In the genomic region with DNA sequence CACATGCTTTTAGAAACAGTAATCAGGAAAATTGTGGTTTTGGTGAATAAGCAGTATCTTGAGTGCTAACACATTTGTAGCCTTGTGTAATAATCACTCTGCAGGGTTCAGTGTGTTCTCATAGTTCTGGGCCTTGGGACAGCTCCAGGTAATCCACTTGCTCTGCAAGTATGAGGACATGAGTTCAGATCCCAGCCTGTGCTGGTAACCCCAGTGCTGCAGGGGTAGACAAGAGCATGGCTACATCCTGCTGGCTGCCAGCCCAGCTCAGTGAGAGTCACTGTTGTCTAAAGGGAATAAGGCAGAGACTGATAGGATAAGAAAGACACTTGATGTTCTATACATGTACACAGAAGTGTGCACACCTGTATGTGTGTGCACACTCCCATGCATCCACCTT, we compare ENCODE assay signal across 21 mouse cellular contexts. TPM values are rescaled to one million over a fixed set of nuclear protein-coding genes. Genes with fewer than 3 reads are reported as not detected.
DNase-seq lines count a peak whose midpoint lies in the region; ATAC-seq and TF ChIP-seq lines count a peak whose summit lies in the region.
"Had no signal": no experiment of that assay in that cellular context is flagged by ENCODE, and none has a peak within 500 bp of the region (broad histone marks: within the 10 kb centered on the region; RNA-seq: fewer than 3 reads in every experiment).

No protein-coding gene starts in this region.

- no peak for ATAC-seq in liver, postnatal 0 days
- ATAC-seq: activated CD4-positive, CD25-positive, alpha-beta regulatory T cell, adult 4 months; forebrain, embryonic 15.5 days had no signal

- no peak for TF ChIP-seq EP300 in liver, postnatal 0 days (IDR thresholded peaks at IDR 0.05; ENCODE audit: low read depth)

- H3K27ac ChIP-seq in liver, adult 2 months (replicated peaks; ENCODE audit: insufficient read depth, low read depth, low read length) = no peak overlapping the region
- no peak overlapping the region for H3K27ac ChIP-seq in liver, postnatal 0 days (ENCODE audit: low read depth)
- H3K27ac ChIP-seq in small intestine, adult 2 months (ENCODE audit: insufficient read depth, low read depth, low read length) = peak overlapping the region; percentile 11
- H3K27ac ChIP-seq: forebrain, embryonic 12.5 days; forebrain, embryonic 15.5 days; heart, adult 2 months; hindbrain, embryonic 12.5 days; hindbrain, embryonic 15.5 days had no signal

- intact Hi-C loops in gastrocnemius, postnatal 14 days (cut with DNase I; ENCODE audit: low total_unique reads) = no loop called here

- H3K4me1 ChIP-seq in liver, adult 2 months (ENCODE audit: control insufficient read depth, insufficient read depth, low read length) = peaks cover 4% of the 10 kb centered on the region; the same call in 1 of the 2 replicates
- H3K4me1 ChIP-seq in liver, postnatal 0 days (ENCODE audit: insufficient read depth) = no peaks in the 10 kb centered on the region; the same call in 1 of the 2 replicates
- H3K4me1 ChIP-seq in small intestine, adult 2 months (ENCODE audit: control insufficient read depth, insufficient read depth, insufficient read length, low read length) = peaks cover 29% of the 10 kb centered on the region; the same call in 1 of the 2 replicates
- H3K4me1 ChIP-seq: forebrain, embryonic 15.5 days; hindbrain, embryonic 12.5 days had no signal

- TF ChIP-seq POLR2A in liver, adult 2 months (IDR thresholded peaks at IDR 0.05; ENCODE audit: extremely low read depth, insufficient read depth, low read length) = no peak
- TF ChIP-seq POLR2A in small intestine, adult 2 months (IDR thresholded peaks at IDR 0.05; ENCODE audit: low read depth, low read length) = no peak

- peaks cover 9% of the 10 kb centered on the region for H3K79me2 ChIP-seq in liver, adult 2 months (ENCODE audit: control insufficient read depth, insufficient read depth, low read length)

- no peak overlapping the region for H3K9ac ChIP-seq in liver, adult 2 months (ENCODE audit: low read depth, low read length)
- H3K9ac ChIP-seq in liver, postnatal 0 days (replicated peaks) = no peak overlapping the region
- H3K9ac ChIP-seq: forebrain, embryonic 12.5 days; forebrain, embryonic 15.5 days; hindbrain, embryonic 12.5 days; hindbrain, embryonic 15.5 days had no signal

- H3K4me3 ChIP-seq in liver, adult 2 months (ENCODE audit: insufficient read depth, low read depth, low read length) = no peak overlapping the region
- no peak overlapping the region for H3K4me3 ChIP-seq in liver, postnatal 0 days (ENCODE audit: low read depth, low read length)
- H3K4me3 ChIP-seq in small intestine, adult 2 months (ENCODE audit: low read depth, low read length) = no peak overlapping the region
- H3K4me3 ChIP-seq: forebrain, embryonic 12.5 days; forebrain, embryonic 15.5 days; heart, adult 2 months; hindbrain, embryonic 12.5 days; hindbrain, embryonic 15.5 days had no signal

- no peaks in the 10 kb centered on the region for H3K9me3 ChIP-seq in liver, postnatal 0 days (ENCODE audit: low read length)
- H3K9me3 ChIP-seq: forebrain, embryonic 12.5 days; forebrain, embryonic 15.5 days; G1E; hindbrain, embryonic 12.5 days; hindbrain, embryonic 15.5 days had no signal

- no peak overlapping the region for H3K4me2 ChIP-seq in liver, postnatal 0 days (ENCODE audit: low read depth, low read length)
- H3K4me2 ChIP-seq: forebrain, embryonic 12.5 days; forebrain, embryonic 15.5 days; heart, embryonic 11.5 days; hindbrain, embryonic 12.5 days; hindbrain, embryonic 15.5 days had no signal

- no peak for TF ChIP-seq CTCF in liver, adult 2 months (IDR thresholded peaks at IDR 0.05; ENCODE audit: low read depth, low read length)
- no peak for TF ChIP-seq CTCF in liver, postnatal 0 days (IDR thresholded peaks at IDR 0.05; ENCODE audit: low read depth)
- TF ChIP-seq CTCF in small intestine, adult 2 months (IDR thresholded peaks at IDR 0.05; ENCODE audit: extremely low read depth, insufficient read length, insufficient replicate concordance, low read depth, low read length) = no peak

- no peaks in the 10 kb centered on the region for H3K27me3 ChIP-seq in liver, adult 2 months (ENCODE audit: control insufficient read depth, insufficient read depth, low read length)
- H3K27me3 ChIP-seq in liver, postnatal 0 days (ENCODE audit: insufficient read depth, low read length) = no peaks in the 10 kb centered on the region
- H3K27me3 ChIP-seq in small intestine, adult 2 months (ENCODE audit: control insufficient read depth, insufficient read depth, low read length) = no peaks in the 10 kb centered on the region
- H3K27me3 ChIP-seq: CH12.LX; forebrain, embryonic 12.5 days; forebrain, embryonic 15.5 days; hindbrain, embryonic 12.5 days; hindbrain, embryonic 15.5 days had no signal

- DNase-seq in liver, adult 2 months (ENCODE audit: extremely low read depth, low read depth, low spot score) = peak; percentile 39
- no peak for DNase-seq in liver, postnatal 0 days
- peak; percentile 26 for DNase-seq in fibroblast of lung, adult 2 months (ENCODE audit: low read depth)
- DNase-seq in gastrocnemius, postnatal 14 days = no peak
- no peak for DNase-seq in heart, adult 8-10 months (ENCODE audit: low spot score)
- DNase-seq: adrenal gland, postnatal 10 days; adrenal gland, postnatal 36 days; cerebellum, adult 18-20 months; cerebellum, adult 9-10 months; cerebellum, postnatal 14 days; gastrocnemius, postnatal 36 days; heart, adult 2 months had no signal

- H3K36me3 ChIP-seq in liver, adult 2 months (ENCODE audit: control insufficient read depth, insufficient read depth, low read length) = no peaks in the 10 kb centered on the region; the same call in 1 of the 2 replicates
- H3K36me3 ChIP-seq in liver, postnatal 0 days (replicated peaks; ENCODE audit: insufficient read depth, low read length) = no peaks in the 10 kb centered on the region; the same call in 1 of the 2 replicates
- H3K36me3 ChIP-seq in small intestine, adult 2 months (ENCODE audit: control insufficient read depth, insufficient read depth, low read length) = no peaks in the 10 kb centered on the region
- H3K36me3 ChIP-seq: forebrain, embryonic 15.5 days; hindbrain, embryonic 12.5 days; hindbrain, embryonic 15.5 days had no signal

RNA-seq across cellular contexts. Expression of a gene that starts 17.7 kb away (rescaled TPM):
- 13.0 and 14.1 TPM in 2 replicates for total RNA-seq in liver, adult 2 months (2014; rRNA removed)
- polyA plus RNA-seq in liver, adult 2 months (2012; rRNA removed) = 11.0 and 13.9 TPM in 2 replicates
- polyA plus RNA-seq in liver, postnatal 0 days (2015; fragmentation: Nextera tagmentation; extraction: Ambion mirVana) = 4.1 and 4.5 TPM in 2 replicates
- 28.0 and 55.5 TPM in 2 replicates for polyA plus RNA-seq in small intestine, adult 2 months (2012; rRNA removed)
- 10 to 100 TPM; 25.5 to 28.4 TPM for total RNA-seq in gastrocnemius, postnatal 14 days (2021)
- total RNA-seq in heart, adult 8-10 months (2022) = 10 to 100 TPM; 30.2 to 37.3 (median 30.9) TPM

RNA-seq across cellular contexts. Expression of a gene that starts 35.4 kb away (rescaled TPM):
- total RNA-seq in liver, adult 2 months (2014; rRNA removed) = 9.8 and 10.4 TPM in 2 replicates
- polyA plus RNA-seq in liver, adult 2 months (2012; rRNA removed) = 5.5 and 6.3 TPM in 2 replicates
- 14.2 and 14.6 TPM in 2 replicates for polyA plus RNA-seq in liver, postnatal 0 days (2015; fragmentation: Nextera tagmentation; extraction: Ambion mirVana)
- polyA plus RNA-seq in small intestine, adult 2 months (2012; rRNA removed) = 2.5 and 4.0 TPM in 2 replicates
- total RNA-seq in gastrocnemius, postnatal 14 days (2021) = 1 to 10 TPM; 7.8 to 8.5 TPM
- 1 to 10 TPM; 7.0 to 9.1 (median 8.1) TPM for total RNA-seq in heart, adult 8-10 months (2022)

Comparison
In these comparisons a context has a peak if more than half of its experiments do, and no peak if none do; other contexts are left out.
1. DNase-seq: peak in liver, adult 2 months (single experiment) and fibroblast of lung, adult 2 months (single experiment); none in liver, postnatal 0 days (single experiment), gastrocnemius, postnatal 14 days (single experiment) and heart, adult 8-10 months (single experiment).